Mouse (Mus musculus): ENCODE measurements around the gene Tmigd1. TPM values are rescaled to one million over a fixed set of nuclear protein-coding genes. Genes with fewer than 3 reads are reported as not detected.
A peak's percentile ranks its signal among the peaks of the same experiment; 100 is the strongest.

The Tmigd1 gene
- 0.17 TPM in 1 of 2 replicates, not detected in the other for polyA plus RNA-seq (2014; fragmentation: Nextera tagmentation; extraction: Ambion mirVana)

- H3K4me1 ChIP-seq (replicated peaks; ENCODE audit: control insufficient read depth, insufficient read depth, low read length) = no peaks in the 10 kb centered on the region
- no peak for ATAC-seq (ENCODE audit: low FRiP score)
- H3K4me3 ChIP-seq (ENCODE audit: low read depth, low read length) = no peak within 1 kb of the TSS
- no peaks in the 10 kb centered on the region for H3K27me3 ChIP-seq (ENCODE audit: control insufficient read depth, insufficient read depth, low read length)
- no peak within 1 kb of the TSS for H3K9ac ChIP-seq (ENCODE audit: low read depth, low read length)
- 74% methylated on average over 7 of the region's 7 CpGs for WGBS
- no peaks in the 10 kb centered on the region for H3K9me3 ChIP-seq (ENCODE audit: control insufficient read depth, low read length)
- DNase-seq (ENCODE audit: low spot score) = no peak
- H3K4me2 ChIP-seq (replicated peaks; ENCODE audit: low read depth, low read length) = no peak within 1 kb of the TSS
- no peak within 1 kb of the TSS for H3K27ac ChIP-seq (ENCODE audit: low read depth, low read length)
- no peaks in the 10 kb centered on the region for H3K36me3 ChIP-seq (ENCODE audit: control insufficient read depth, insufficient read depth, low read length)
Measured at GRCm38 (mm10) chr11:76901579-76902361, at the start of gene Tmigd1. Gene Tmigd1, plus strand, starts transcription at chr11:76902159.

GRCm38 (mm10) chr11:76854475-76855341 lies 47.3 kb upstream of the Tmigd1 start:
- H3K27ac ChIP-seq (ENCODE audit: low read depth, low read length) = no peak overlapping the region
- H3K27me3 ChIP-seq (ENCODE audit: control insufficient read depth, insufficient read depth, low read length) = no peaks in the 10 kb centered on the region
- no peak overlapping the region for H3K9ac ChIP-seq (ENCODE audit: low read depth, low read length)
- H3K36me3 ChIP-seq (ENCODE audit: control insufficient read depth, insufficient read depth, low read length) = no peaks in the 10 kb centered on the region
- 0 out of 2 replicates have a peak overlapping the region, but pooled peaks have one; percentile 5 for H3K4me2 ChIP-seq (replicated peaks; ENCODE audit: low read depth, low read length)
- no peaks in the 10 kb centered on the region for H3K4me1 ChIP-seq (replicated peaks; ENCODE audit: control insufficient read depth, insufficient read depth, low read length)
- DNase-seq (ENCODE audit: low spot score) (peak; percentile 12), ATAC-seq (ENCODE audit: low FRiP score) (no peak)
- no peak overlapping the region for H3K4me3 ChIP-seq (ENCODE audit: low read depth, low read length)
- 49% methylated on average over 17 of the region's 17 CpGs for WGBS
- H3K9me3 ChIP-seq (ENCODE audit: control insufficient read depth, low read length) = no peaks in the 10 kb centered on the region

GRCm38 (mm10) chr11:76856601-76857000 lies 45.4 kb upstream of the Tmigd1 start:
- H3K4me3 ChIP-seq (ENCODE audit: low read depth, low read length) = no peak overlapping the region
- ATAC-seq (ENCODE audit: low FRiP score) = no peak

GRCm38 (mm10) chr11:76857111-76857510 lies 44.8 kb upstream of the Tmigd1 start:
- Histone ChIP-seq H3K4me1 (replicated peaks; ENCODE audit: control insufficient read depth, insufficient read depth, low read length) (no peaks in the 10 kb centered on the region), H3K36me3 (ENCODE audit: control insufficient read depth, insufficient read depth, low read length) (no peaks in the 10 kb centered on the region), H3K4me3 (ENCODE audit: low read depth, low read length) (no peak overlapping the region), H3K27ac (ENCODE audit: low read depth, low read length) (no peak overlapping the region), H3K9me3 (ENCODE audit: control insufficient read depth, low read length) (no peaks in the 10 kb centered on the region), H3K9ac (ENCODE audit: low read depth, low read length) (no peak overlapping the region), H3K4me2 (replicated peaks; ENCODE audit: low read depth, low read length) (no peak overlapping the region), H3K27me3 (ENCODE audit: control insufficient read depth, insufficient read depth, low read length) (no peaks in the 10 kb centered on the region)
- 88% methylated on average over 7 of the region's 7 CpGs for WGBS
- no peak for DNase-seq (ENCODE audit: low spot score)
- ATAC-seq (ENCODE audit: low FRiP score) = no peak

More at GRCm38 (mm10) chr11:76856601-76857000, 45.4 kb upstream of the Tmigd1 start:
- Histone ChIP-seq H3K36me3 (ENCODE audit: control insufficient read depth, insufficient read depth, low read length) (no peaks in the 10 kb centered on the region), H3K4me1 (replicated peaks; ENCODE audit: control insufficient read depth, insufficient read depth, low read length) (no peaks in the 10 kb centered on the region), H3K4me2 (replicated peaks; ENCODE audit: low read depth, low read length) (no peak overlapping the region), H3K27me3 (ENCODE audit: control insufficient read depth, insufficient read depth, low read length) (no peaks in the 10 kb centered on the region), H3K27ac (ENCODE audit: low read depth, low read length) (no peak overlapping the region), H3K9me3 (ENCODE audit: control insufficient read depth, low read length) (no peaks in the 10 kb centered on the region), H3K9ac (ENCODE audit: low read depth, low read length) (no peak overlapping the region)
- WGBS = 85% methylated on average over 2 of the region's 2 CpGs
- DNase-seq (ENCODE audit: low spot score) = no peak

- DNase-seq (ENCODE audit: low spot score) (no peak), ATAC-seq (ENCODE audit: low FRiP score) (no peak)
- H3K4me3 ChIP-seq (ENCODE audit: low read depth, low read length) = no peak overlapping the region
- no peaks in the 10 kb centered on the region for H3K9me3 ChIP-seq (ENCODE audit: control insufficient read depth, low read length)
- H3K4me1 ChIP-seq (replicated peaks; ENCODE audit: control insufficient read depth, insufficient read depth, low read length) = no peaks in the 10 kb centered on the region
- H3K4me2 ChIP-seq (replicated peaks; ENCODE audit: low read depth, low read length) = no peak overlapping the region
- H3K27ac ChIP-seq (ENCODE audit: low read depth, low read length) = no peak overlapping the region
- H3K36me3 ChIP-seq (ENCODE audit: control insufficient read depth, insufficient read depth, low read length) = no peaks in the 10 kb centered on the region
- no peaks in the 10 kb centered on the region for H3K27me3 ChIP-seq (ENCODE audit: control insufficient read depth, insufficient read depth, low read length)
- no peak overlapping the region for H3K9ac ChIP-seq (ENCODE audit: low read depth, low read length)
- 81% methylated on average over 5 of the region's 5 CpGs for WGBS
Measured at GRCm38 (mm10) chr11:76858781-76859180, 43.2 kb upstream of the Tmigd1 start.

GRCm38 (mm10) chr11:76859261-76859660 lies 42.7 kb upstream of the Tmigd1 start:
- no peaks in the 10 kb centered on the region for H3K27me3 ChIP-seq (ENCODE audit: control insufficient read depth, insufficient read depth, low read length)
- H3K4me1 ChIP-seq (replicated peaks; ENCODE audit: control insufficient read depth, insufficient read depth, low read length) = no peaks in the 10 kb centered on the region
- H3K9me3 ChIP-seq (ENCODE audit: control insufficient read depth, low read length) = no peaks in the 10 kb centered on the region
- H3K4me3 ChIP-seq (ENCODE audit: low read depth, low read length) = no peak overlapping the region
- H3K4me2 ChIP-seq (replicated peaks; ENCODE audit: low read depth, low read length) = no peak overlapping the region
- H3K27ac ChIP-seq (ENCODE audit: low read depth, low read length) = no peak overlapping the region
- H3K36me3 ChIP-seq (ENCODE audit: control insufficient read depth, insufficient read depth, low read length) = no peaks in the 10 kb centered on the region
- H3K9ac ChIP-seq (ENCODE audit: low read depth, low read length) = no peak overlapping the region
- no peak for ATAC-seq (ENCODE audit: low FRiP score)
- no peak for DNase-seq (ENCODE audit: low spot score)
- WGBS = 71% methylated on average over 5 of the region's 5 CpGs

GRCm38 (mm10) chr11:76861185-76861584 lies 40.8 kb upstream of the Tmigd1 start:
- ATAC-seq (ENCODE audit: low FRiP score) = no peak
- Histone ChIP-seq H3K36me3 (ENCODE audit: control insufficient read depth, insufficient read depth, low read length) (no peaks in the 10 kb centered on the region), H3K4me1 (replicated peaks; ENCODE audit: control insufficient read depth, insufficient read depth, low read length) (no peaks in the 10 kb centered on the region), H3K27ac (ENCODE audit: low read depth, low read length) (no peak overlapping the region), H3K9ac (ENCODE audit: low read depth, low read length) (no peak overlapping the region), H3K4me3 (ENCODE audit: low read depth, low read length) (no peak overlapping the region), H3K4me2 (replicated peaks; ENCODE audit: low read depth, low read length) (no peak overlapping the region), H3K9me3 (ENCODE audit: control insufficient read depth, low read length) (no peaks in the 10 kb centered on the region), H3K27me3 (ENCODE audit: control insufficient read depth, insufficient read depth, low read length) (no peaks in the 10 kb centered on the region)
- DNase-seq (ENCODE audit: low spot score) = no peak
- WGBS = 94% methylated on average over 3 of the region's 3 CpGs

- WGBS = 71% methylated on average over 11 of the region's 11 CpGs
- H3K36me3 ChIP-seq (ENCODE audit: control insufficient read depth, insufficient read depth, low read length) = no peaks in the 10 kb centered on the region
- H3K4me1 ChIP-seq (replicated peaks; ENCODE audit: control insufficient read depth, insufficient read depth, low read length) = no peaks in the 10 kb centered on the region
- no peak overlapping the region for H3K27ac ChIP-seq (ENCODE audit: low read depth, low read length)
- H3K4me2 ChIP-seq (replicated peaks; ENCODE audit: low read depth, low read length) = no peak overlapping the region
- H3K4me3 ChIP-seq (ENCODE audit: low read depth, low read length) = no peak overlapping the region
- no peaks in the 10 kb centered on the region for H3K27me3 ChIP-seq (ENCODE audit: control insufficient read depth, insufficient read depth, low read length)
- H3K9ac ChIP-seq (ENCODE audit: low read depth, low read length) = no peak overlapping the region
- no peaks in the 10 kb centered on the region for H3K9me3 ChIP-seq (ENCODE audit: control insufficient read depth, low read length)
- DNase-seq (ENCODE audit: low spot score) (no peak), ATAC-seq (ENCODE audit: low FRiP score) (no peak)
Measured at GRCm38 (mm10) chr11:76872556-76873234, 29.3 kb upstream of the Tmigd1 start.

Data from hindbrain, embryonic 11.5 days (tissue).